ENCODE assay signal across 8 mouse cellular contexts in genomic region chr10:112138050-112138870, GRCm38 (mm10). TPM values are rescaled to one million over a fixed set of nuclear protein-coding genes. Genes with fewer than 3 reads are reported as not detected.
DNase-seq lines count a peak whose midpoint lies in the region; ATAC-seq and TF ChIP-seq lines count a peak whose summit lies in the region.

No protein-coding gene starts in this region.

- 17% methylated on average over 9 of the region's 9 CpGs for WGBS in heart, embryonic 10.5 days
- 22% methylated on average over 9 of the region's 9 CpGs for WGBS in kidney, embryonic 16.5 days
- 32% methylated on average over 9 of the region's 9 CpGs for WGBS in liver, adult 2 months

- peak; percentile 51; the same call in 1 of the 2 replicates for TF ChIP-seq CTCF in brain, embryonic 14.5 days (IDR thresholded peaks at IDR 0.05; ENCODE audit: borderline replicate concordance, extremely low read depth, insufficient read depth, insufficient read length)
- TF ChIP-seq CTCF in liver, adult 2 months (IDR thresholded peaks at IDR 0.05; ENCODE audit: low read depth, low read length), result no peak

- H3ac ChIP-seq in myocyte (ENCODE audit: control insufficient read depth, insufficient read length), result no peak overlapping the region

- DNase-seq in heart, embryonic 10.5 days (ENCODE audit: low spot score), result peak; percentile 86
- DNase-seq in heart, adult 8-10 months (ENCODE audit: low spot score), result no peak
- DNase-seq in brain, embryonic 14.5 days (ENCODE audit: low read depth), result peak; percentile 95
- peak; percentile 31 to 72 for DNase-seq in frontal cortex, adult 2 months (ENCODE audit: extremely low spot score in 1 of 2, low spot score in 1 of 2)
- peak; percentile 18 for DNase-seq in liver, adult 2 months (ENCODE audit: extremely low read depth, low read depth, low spot score)
- DNase-seq in natural killer cell, adult 2 months (ENCODE audit: low spot score in 2 of 2), result no peak

- peak; percentile 22; the same call in 1 of the 2 replicates for TF ChIP-seq POLR2A in brain, embryonic 14.5 days (IDR thresholded peaks at IDR 0.05; ENCODE audit: borderline replicate concordance, extremely low read depth, insufficient read depth, insufficient read length, poor library complexity, severe bottlenecking)
- no peak for TF ChIP-seq POLR2A in liver, adult 2 months (IDR thresholded peaks at IDR 0.05; ENCODE audit: extremely low read depth, insufficient read depth, low read length)
- TF ChIP-seq POLR2A in myocyte (IDR thresholded peaks at IDR 0.05; ENCODE audit: insufficient read length, low read depth), result no peak

- no peaks in the 10 kb centered on the region for H3K9me3 ChIP-seq in heart, embryonic 10.5 days
- no peaks in the 10 kb centered on the region for H3K9me3 ChIP-seq in kidney, embryonic 16.5 days (ENCODE audit: low read length)

- no peak overlapping the region for H3K27ac ChIP-seq in heart, embryonic 10.5 days
- no peak overlapping the region for H3K27ac ChIP-seq in kidney, embryonic 16.5 days (ENCODE audit: low read length)
- no peak overlapping the region for H3K27ac ChIP-seq in liver, adult 2 months (replicated peaks; ENCODE audit: insufficient read depth, low read depth, low read length)

- H3K79me2 ChIP-seq in liver, adult 2 months (ENCODE audit: control insufficient read depth, insufficient read depth, low read length), result no peaks in the 10 kb centered on the region
- no peaks in the 10 kb centered on the region for H3K79me2 ChIP-seq in myocyte (ENCODE audit: control insufficient read depth, insufficient read depth)

- peak overlapping the region; percentile 39 for H3K4me3 ChIP-seq in heart, embryonic 10.5 days
- H3K4me3 ChIP-seq in kidney, embryonic 16.5 days (ENCODE audit: low read length), result peak overlapping the region; percentile 32
- no peak overlapping the region for H3K4me3 ChIP-seq in liver, adult 2 months (ENCODE audit: insufficient read depth, low read depth, low read length)
- no peak overlapping the region for H3K4me3 ChIP-seq in myocyte

- peak; percentile 78; the same call in 1 of the 2 replicates for ATAC-seq in kidney, embryonic 16.5 days (ENCODE audit: low FRiP score, low TSS enrichment)

- H3K27me3 ChIP-seq in heart, embryonic 10.5 days (ENCODE audit: insufficient read depth, poor library complexity, severe bottlenecking), result no peaks in the 10 kb centered on the region
- H3K27me3 ChIP-seq in kidney, embryonic 16.5 days (ENCODE audit: insufficient read depth, low read length), result no peaks in the 10 kb centered on the region
- no peaks in the 10 kb centered on the region for H3K27me3 ChIP-seq in liver, adult 2 months (ENCODE audit: control insufficient read depth, insufficient read depth, low read length)
- H3K27me3 ChIP-seq in myocyte (ENCODE audit: control insufficient read depth, insufficient read depth, insufficient read length), result no peaks in the 10 kb centered on the region

- peak overlapping the region; percentile 53 for H3K4me2 ChIP-seq in kidney, embryonic 16.5 days (replicated peaks; ENCODE audit: low read depth, low read length)
- H3K4me2 ChIP-seq in myocyte (ENCODE audit: low read depth), result peak overlapping the region; percentile 50

- H3K4me1 ChIP-seq in heart, embryonic 10.5 days, result no peaks in the 10 kb centered on the region
- no peaks in the 10 kb centered on the region for H3K4me1 ChIP-seq in kidney, embryonic 16.5 days (ENCODE audit: insufficient read depth, low read length)
- no peaks in the 10 kb centered on the region for H3K4me1 ChIP-seq in liver, adult 2 months (ENCODE audit: control insufficient read depth, insufficient read depth, low read length)

- H3K9ac ChIP-seq in kidney, embryonic 16.5 days (replicated peaks; ENCODE audit: low read length), result no peak overlapping the region; the same call in 1 of the 2 replicates
- no peak overlapping the region for H3K9ac ChIP-seq in liver, adult 2 months (ENCODE audit: low read depth, low read length)

- no peaks in the 10 kb centered on the region for H3K36me3 ChIP-seq in heart, embryonic 10.5 days
- no peaks in the 10 kb centered on the region for H3K36me3 ChIP-seq in kidney, embryonic 16.5 days (ENCODE audit: insufficient read depth, low read length)
- H3K36me3 ChIP-seq in liver, adult 2 months (ENCODE audit: control insufficient read depth, insufficient read depth, low read length), result no peaks in the 10 kb centered on the region
- no peaks in the 10 kb centered on the region for H3K36me3 ChIP-seq in myocyte (ENCODE audit: control insufficient read depth, insufficient read depth)

TF ChIP-seq in myocyte, 11 proteins besides CTCF, POLR2A, EP300 and RAD21:
- TF ChIP-seq POLR2AphosphoS2 (IDR thresholded peaks at IDR 0.05; ENCODE audit: insufficient read length, low read depth) (no peak), MAX (IDR thresholded peaks at IDR 0.05; ENCODE audit: low read depth) (no peak), TCF3 (IDR thresholded peaks at IDR 0.05; ENCODE audit: insufficient read length, low read depth) (no peak), REST (IDR thresholded peaks at IDR 0.05; ENCODE audit: insufficient read depth, insufficient read length) (no peak), MYOG (IDR thresholded peaks at IDR 0.05; ENCODE audit: control insufficient read depth in 1 of 3, insufficient read depth in 1 of 3, insufficient read length in 2 of 3, low read depth in 2 of 3) (no peak), E2F4 (IDR thresholded peaks at IDR 0.05; ENCODE audit: insufficient read depth) (no peak), SRF (IDR thresholded peaks at IDR 0.05; ENCODE audit: control insufficient read depth, insufficient read length, low read depth) (no peak), MYOD1 (IDR thresholded peaks at IDR 0.05; ENCODE audit: control insufficient read depth in 1 of 3, insufficient read length in 2 of 3, low read depth in 2 of 3) (no peak), CEBPB (IDR thresholded peaks at IDR 0.05; ENCODE audit: insufficient read depth, poor library complexity, severe bottlenecking) (no peak), TCF12 (IDR thresholded peaks at IDR 0.05; ENCODE audit: insufficient read depth, poor library complexity, severe bottlenecking) (no peak), USF1 (IDR thresholded peaks at IDR 0.05; ENCODE audit: low read depth) (no peak)
TF ChIP-seq in myocyte: peak in this region for 0.

RNA-seq across cellular contexts. Expression of gene Glipr1l3, which starts 21.9 kb away (rescaled TPM):
- not detected in 2 replicates for polyA plus RNA-seq in heart, embryonic 10.5 days (2016; fragmentation: Nextera tagmentation; extraction: Ambion mirVana)
- not detected for total RNA-seq in heart, adult 8-10 months (2022)
- 0.10 and 0.24 TPM in 2 replicates for polyA plus RNA-seq in brain, embryonic 14.5 days (2012; rRNA removed)
- polyA plus RNA-seq in frontal cortex, adult 2 months (2012; rRNA removed), result 0.17 TPM in 1 of 2 replicates, not detected in the other
- polyA plus RNA-seq in kidney, embryonic 16.5 days (2015; fragmentation: Nextera tagmentation; extraction: Ambion mirVana), result not detected in 2 replicates
- total RNA-seq in liver, adult 2 months (2014; rRNA removed), result not detected in 2 replicates
- polyA plus RNA-seq in liver, adult 2 months (2012; rRNA removed), result not detected in 2 replicates
- polyA plus RNA-seq in myocyte (2012; fragmentation: generic; extraction: Trizol), result not detected

RNA-seq across cellular contexts. Expression of gene Caps2, which starts 25.2 kb away (rescaled TPM):
- 0.21 and 0.23 TPM in 2 replicates for polyA plus RNA-seq in heart, embryonic 10.5 days (2016; fragmentation: Nextera tagmentation; extraction: Ambion mirVana)
- total RNA-seq in heart, adult 8-10 months (2022), result not detected
- polyA plus RNA-seq in brain, embryonic 14.5 days (2012; rRNA removed), result 0.32 and 0.53 TPM in 2 replicates
- 0.25 and 0.46 TPM in 2 replicates for polyA plus RNA-seq in frontal cortex, adult 2 months (2012; rRNA removed)
- polyA plus RNA-seq in kidney, embryonic 16.5 days (2015; fragmentation: Nextera tagmentation; extraction: Ambion mirVana), result 0.40 and 0.58 TPM in 2 replicates
- total RNA-seq in liver, adult 2 months (2014; rRNA removed), result not detected in 2 replicates
- not detected in 2 replicates for polyA plus RNA-seq in liver, adult 2 months (2012; rRNA removed)
- polyA plus RNA-seq in myocyte (2012; fragmentation: generic; extraction: Trizol), result 0.04 TPM

RNA-seq across cellular contexts. Expression of gene Glipr1l2, which starts 55.1 kb away (rescaled TPM):
- not detected in 2 replicates for polyA plus RNA-seq in heart, embryonic 10.5 days (2016; fragmentation: Nextera tagmentation; extraction: Ambion mirVana)
- total RNA-seq in heart, adult 8-10 months (2022), result not detected
- not detected in 2 replicates for polyA plus RNA-seq in brain, embryonic 14.5 days (2012; rRNA removed)
- polyA plus RNA-seq in frontal cortex, adult 2 months (2012; rRNA removed), result not detected in 2 replicates
- not detected in 2 replicates for polyA plus RNA-seq in kidney, embryonic 16.5 days (2015; fragmentation: Nextera tagmentation; extraction: Ambion mirVana)
- total RNA-seq in liver, adult 2 months (2014; rRNA removed), result not detected in 2 replicates
- polyA plus RNA-seq in liver, adult 2 months (2012; rRNA removed), result not detected in 2 replicates
- not detected for polyA plus RNA-seq in myocyte (2012; fragmentation: generic; extraction: Trizol)

Comparison
In these comparisons a context has a peak if more than half of its experiments do, and no peak if none do; other contexts are left out.
1. DNase-seq: peak in heart, embryonic 10.5 days (single experiment), brain, embryonic 14.5 days (single experiment), frontal cortex, adult 2 months (2 of 2) and liver, adult 2 months (single experiment); none in heart, adult 8-10 months (single experiment) and natural killer cell, adult 2 months (0 of 2).
2. H3K4me3 ChIP-seq: peak in heart, embryonic 10.5 days (single experiment) and kidney, embryonic 16.5 days (single experiment); none in liver, adult 2 months (single experiment) and myocyte (single experiment).